ENCODE assay signal across 18 mouse cellular contexts in the genomic region with DNA sequence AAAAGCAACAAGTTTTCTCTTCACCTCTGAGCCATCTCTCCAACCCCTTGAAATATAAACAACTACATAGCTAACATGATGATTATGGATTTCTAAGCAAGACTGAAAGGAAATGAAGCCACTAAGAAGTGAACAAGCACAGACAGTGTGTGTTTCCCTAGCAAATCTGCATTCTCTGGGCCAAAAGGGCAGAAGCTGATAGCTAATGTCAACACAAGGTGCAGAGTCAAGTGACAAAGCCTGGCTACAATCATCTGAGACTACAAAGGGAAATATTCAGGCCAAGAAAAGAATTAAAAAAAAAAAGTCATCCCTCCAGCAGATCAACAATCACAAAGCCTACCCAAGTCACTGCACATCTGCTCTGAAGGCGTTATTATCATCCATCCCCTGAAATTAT.
"Had no signal": no experiment of that assay in that cellular context is flagged by ENCODE, and none has a peak within 500 bp of the region (broad histone marks: within the 10 kb centered on the region; RNA-seq: fewer than 3 reads in every experiment).

No protein-coding gene starts in this region.

- H3K27ac ChIP-seq: limb, embryonic 12.5 days; limb, embryonic 15.5 days; liver, embryonic 15.5 days; macrophage; stomach, postnatal 0 days had no signal

- H3K36me3 ChIP-seq: limb, embryonic 12.5 days; limb, embryonic 15.5 days; liver, embryonic 15.5 days had no signal

- ATAC-seq: lung, postnatal 0 days had no signal

- H3K4me2 ChIP-seq: limb, embryonic 12.5 days; limb, embryonic 15.5 days; liver, embryonic 15.5 days; lung, embryonic 14.5 days had no signal

- DNase-seq: kidney, adult 11 months; kidney, adult 8-10 months; kidney, postnatal 25 days; left cerebral cortex, postnatal 4 days; lung, embryonic 14.5 days; midbrain, embryonic 14.5 days; right cerebral cortex, adult 18-20 months; right cerebral cortex, postnatal 14 days; right cerebral cortex, postnatal 4 days; thymus, adult 2 months; thymus, postnatal 14 days; thymus, postnatal 4 days had no signal

- H3K27me3 ChIP-seq: liver, embryonic 15.5 days had no signal

- H3K9me3 ChIP-seq: limb, embryonic 12.5 days; limb, embryonic 15.5 days; liver, embryonic 15.5 days had no signal

- H3K4me3 ChIP-seq: limb, embryonic 12.5 days; limb, embryonic 15.5 days; liver, embryonic 15.5 days had no signal

- H3K4me1 ChIP-seq: limb, embryonic 12.5 days; limb, embryonic 15.5 days; liver, embryonic 15.5 days had no signal

- H3K9ac ChIP-seq: limb, embryonic 12.5 days; limb, embryonic 15.5 days; liver, embryonic 15.5 days; lung, embryonic 14.5 days had no signal
